Mouse (Mus musculus) hindbrain, embryonic 13.5 days (tissue): ENCODE results near the gene Cntnap2. TPM values are rescaled to one million over a fixed set of nuclear protein-coding genes. Genes with fewer than 3 reads are reported as not detected.

Experiments used
- ATAC-seq: fragments of 200-750 bp; cut with Nextera tagmentation; 2 replicates; pipeline ENCODE4 v1.8.0; 2017; ENCODE audit warnings: moderate TSS enrichment; ENCODE audit not compliant: low FRiP score
- H3K27ac ChIP-seq: fragments of 300-500 bp; sonication (generic); 2 replicates; pipeline ENCODE4 v1.5.1; 2015; ENCODE audit warnings: inconsistent platforms, mild to moderate bottlenecking, moderate library complexity
- H3K27me3 ChIP-seq: fragments of 300-500 bp; sonication (generic); 2 replicates; pipeline ENCODE4 v1.6.1; 2015; ENCODE audit warnings: mild to moderate bottlenecking, inconsistent platforms
- H3K36me3 ChIP-seq: fragments of 300-500 bp; sonication (generic); 2 replicates; pipeline ENCODE4 v1.6.1; 2015; ENCODE audit warnings: mild to moderate bottlenecking, inconsistent platforms
- H3K4me1 ChIP-seq: fragments of 300-500 bp; sonication (generic); replicated peaks from 2 replicates; pipeline ENCODE4 v1.6.1; 2015; ENCODE audit warnings: inconsistent platforms
- H3K4me2 ChIP-seq: fragments of 300-500 bp; sonication (generic); 2 replicates; pipeline ENCODE4 v1.6.1; 2015; ENCODE audit warnings: inconsistent platforms, mild to moderate bottlenecking, moderate library complexity
- H3K4me3 ChIP-seq: fragments of 300-500 bp; sonication (generic); 2 replicates; pipeline ENCODE4 v1.5.1; 2015; ENCODE audit warnings: mild to moderate bottlenecking, inconsistent platforms
- H3K9ac ChIP-seq: fragments of 300-500 bp; sonication (generic); 2 replicates; pipeline ENCODE4 v1.6.1; 2015; ENCODE audit warnings: mild to moderate bottlenecking, inconsistent platforms
- H3K9me3 ChIP-seq: fragments of 300-500 bp; sonication (generic); 2 replicates; pipeline ENCODE4 v1.6.1; 2016; ENCODE audit warnings: inconsistent platforms
- WGBS: fragments of 180-500 bp; shearing (Covaris S2); methylation state at CpG from one replicate; pipeline ENCODE4 v1.1.7; 2015; 5-methylcytosine and 5-hydroxymethylcytosine counted together
- polyA plus RNA-seq: library from polyadenylated mRNA; unstranded; fragments of >200 nt; fragmentation: Nextera tagmentation; extraction: Ambion mirVana; gene quantifications from 2 replicates; pipeline ENCODE4 v1.2.1, GENCODE M21; 2015

Gene Cntnap2
- polyA plus RNA-seq, 1 experiment from 2014 or later, result 53.0 TPM

- H3K4me3 ChIP-seq, result no peak overlapping the region
- 81% methylated on average over 2 of the region's 2 CpGs for WGBS
- H3K4me1 ChIP-seq, result no peaks in the 10 kb centered on the region
- H3K9ac ChIP-seq, result no peak overlapping the region
- no peak overlapping the region for H3K27ac ChIP-seq
- no peaks in the 10 kb centered on the region for H3K27me3 ChIP-seq
- no peak overlapping the region for H3K4me2 ChIP-seq
- ATAC-seq, result no peak
- H3K9me3 ChIP-seq, result no peaks in the 10 kb centered on the region
- H3K36me3 ChIP-seq, result no peaks in the 10 kb centered on the region
Observed at GRCm38 (mm10) chr6:46675081-46675480, 1615.9 kb downstream of the Cntnap2 start.

DNA sequence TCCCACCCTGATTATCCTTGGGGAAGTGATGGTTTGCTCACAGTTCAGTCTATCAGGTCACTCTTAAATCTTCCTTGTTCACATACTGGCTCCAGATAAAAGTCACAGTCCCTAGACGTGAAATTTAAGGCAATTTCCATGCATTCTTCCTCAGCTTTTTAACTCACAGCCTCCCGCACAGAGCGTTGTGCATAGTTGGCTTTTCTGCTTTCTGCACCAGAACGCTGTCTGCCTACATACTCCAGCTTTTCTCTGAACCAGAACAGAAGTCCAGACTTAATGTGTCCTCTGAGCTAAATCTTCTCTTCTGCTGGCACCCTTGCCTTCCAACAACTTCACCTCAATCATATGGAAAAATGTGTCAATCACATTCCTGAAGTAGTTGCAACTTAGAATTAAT, 1616.5 kb downstream of the Cntnap2 start:
- Histone ChIP-seq H3K36me3 (no peaks in the 10 kb centered on the region), H3K9me3 (no peaks in the 10 kb centered on the region), H3K27me3 (no peaks in the 10 kb centered on the region), H3K27ac (no peak overlapping the region), H3K4me1 (no peaks in the 10 kb centered on the region), H3K9ac (no peak overlapping the region), H3K4me3 (no peak overlapping the region), H3K4me2 (no peak overlapping the region)
- WGBS, result 88% methylated on average over 4 of the region's 4 CpGs
- ATAC-seq, result no peak

DNA sequence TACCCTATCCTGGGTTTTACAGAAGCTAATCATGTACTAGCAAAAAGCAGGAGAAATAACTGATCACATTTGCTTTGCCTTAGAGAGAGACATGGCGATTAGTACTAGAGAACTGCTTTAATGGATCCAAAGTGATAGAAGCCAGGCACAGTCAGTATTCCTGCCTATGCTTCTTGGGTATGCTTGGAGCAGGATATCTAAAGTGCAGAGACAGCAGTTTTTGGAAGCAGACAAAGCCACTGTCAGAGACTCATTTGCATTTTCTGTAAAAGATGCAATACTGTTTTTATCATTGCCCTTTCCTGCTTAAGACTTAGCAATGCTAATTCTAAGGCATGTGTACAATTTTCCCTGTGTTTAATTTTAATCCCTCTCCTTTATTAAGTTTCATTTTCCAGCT, 1637.0 kb downstream of the Cntnap2 start:
- 0 out of 2 replicates have a peak, but pooled peaks cover 2% of the 10 kb centered on the region for H3K4me1 ChIP-seq
- 75% methylated on average over 1 of the region's 1 CpGs for WGBS
- no peaks in the 10 kb centered on the region for H3K36me3 ChIP-seq
- no peak overlapping the region for H3K9ac ChIP-seq
- no peaks in the 10 kb centered on the region for H3K9me3 ChIP-seq
- H3K4me3 ChIP-seq, result no peak overlapping the region
- H3K27me3 ChIP-seq, result no peaks in the 10 kb centered on the region
- no peak overlapping the region for H3K4me2 ChIP-seq
- no peak for ATAC-seq
- no peak overlapping the region for H3K27ac ChIP-seq

DNA sequence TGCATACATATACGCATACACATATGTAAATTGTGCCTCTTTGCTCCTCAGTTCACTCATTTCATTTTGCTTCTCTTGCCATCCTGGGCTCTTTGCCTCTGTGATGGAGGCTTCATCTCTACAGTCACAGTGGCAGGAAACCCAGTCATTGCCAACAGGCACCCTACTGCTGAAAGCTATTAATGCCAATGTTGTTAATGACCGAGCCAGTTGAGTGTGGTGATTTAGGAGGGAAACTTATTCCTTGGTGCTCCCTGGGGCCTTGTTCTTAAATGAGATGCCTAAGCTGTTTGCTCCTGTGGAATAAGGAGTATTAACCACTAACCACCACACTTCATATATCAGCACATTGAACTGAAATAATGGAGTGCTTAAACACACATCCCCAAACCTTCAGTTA, 1640.2 kb downstream of the Cntnap2 start:
- Histone ChIP-seq H3K9me3 (no peaks in the 10 kb centered on the region), H3K9ac (no peak overlapping the region), H3K4me2 (no peak overlapping the region), H3K27ac (no peak overlapping the region), H3K4me1 (0 out of 2 replicates have a peak, but pooled peaks cover 2% of the 10 kb centered on the region), H3K36me3 (no peaks in the 10 kb centered on the region), H3K27me3 (no peaks in the 10 kb centered on the region), H3K4me3 (no peak overlapping the region)
- peak; percentile 52; the same call in 1 of the 2 replicates for ATAC-seq
- WGBS, result 69% methylated on average over 2 of the region's 2 CpGs

- ATAC-seq, result peak; percentile 68; the same call in 1 of the 2 replicates
- WGBS, result 59% methylated on average over 7 of the region's 7 CpGs
Observed at GRCm38 (mm10) chr6:46704293-46705170, 1645.4 kb downstream of the Cntnap2 start.

GRCm38 (mm10) chr6:46705926-46706325, 1646.8 kb downstream of the Cntnap2 start:
- Histone ChIP-seq H3K36me3 (no peaks in the 10 kb centered on the region), H3K4me3 (no peak overlapping the region), H3K27ac (no peak overlapping the region), H3K27me3 (no peaks in the 10 kb centered on the region), H3K9ac (no peak overlapping the region), H3K4me2 (no peak overlapping the region), H3K9me3 (no peaks in the 10 kb centered on the region), H3K4me1 (no peaks in the 10 kb centered on the region)
- 91% methylated on average over 3 of the region's 3 CpGs for WGBS
- ATAC-seq, result no peak

More at GRCm38 (mm10) chr6:46704293-46705170, 1645.4 kb downstream of the Cntnap2 start:
- Histone ChIP-seq H3K4me1 (no peaks in the 10 kb centered on the region), H3K27ac (no peak overlapping the region), H3K36me3 (no peaks in the 10 kb centered on the region), H3K27me3 (no peaks in the 10 kb centered on the region), H3K4me2 (no peak overlapping the region), H3K4me3 (no peak overlapping the region), H3K9me3 (no peaks in the 10 kb centered on the region), H3K9ac (no peak overlapping the region)

GRCm38 (mm10) chr6:46716576-46716975, 1657.4 kb downstream of the Cntnap2 start:
- H3K36me3 ChIP-seq, result no peaks in the 10 kb centered on the region
- WGBS, result 85% methylated on average over 2 of the region's 2 CpGs
- ATAC-seq, result no peak
- H3K4me3 ChIP-seq, result no peak overlapping the region
- H3K4me2 ChIP-seq, result no peak overlapping the region
- no peak overlapping the region for H3K27ac ChIP-seq
- H3K4me1 ChIP-seq, result no peaks in the 10 kb centered on the region
- no peaks in the 10 kb centered on the region for H3K27me3 ChIP-seq
- H3K9me3 ChIP-seq, result no peaks in the 10 kb centered on the region
- H3K9ac ChIP-seq, result no peak overlapping the region

DNA sequence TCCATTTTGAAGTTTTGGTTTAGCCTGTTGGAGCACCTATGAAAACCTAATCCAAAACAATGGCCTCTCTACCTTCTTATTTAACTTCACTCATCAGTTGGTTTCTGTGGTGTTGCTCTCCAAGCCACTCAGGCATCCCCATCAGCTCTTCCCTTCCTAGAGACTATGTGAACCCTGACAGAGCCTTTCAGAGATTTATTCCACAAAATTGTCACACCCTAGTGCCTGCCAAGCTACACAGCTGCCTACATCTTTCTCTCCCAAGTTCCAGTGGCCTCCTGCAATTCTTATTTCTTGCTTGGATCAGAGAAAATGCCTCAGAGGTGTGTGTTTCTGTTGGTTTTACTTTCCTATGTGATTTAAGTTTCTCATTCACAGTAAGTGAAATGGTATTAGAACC, 1674.6 kb downstream of the Cntnap2 start:
- Histone ChIP-seq H3K9me3 (no peaks in the 10 kb centered on the region), H3K27me3 (no peaks in the 10 kb centered on the region), H3K4me1 (no peaks in the 10 kb centered on the region), H3K27ac (no peak overlapping the region), H3K4me2 (no peak overlapping the region), H3K36me3 (no peaks in the 10 kb centered on the region), H3K4me3 (no peak overlapping the region), H3K9ac (no peak overlapping the region)
- no peak for ATAC-seq

DNA sequence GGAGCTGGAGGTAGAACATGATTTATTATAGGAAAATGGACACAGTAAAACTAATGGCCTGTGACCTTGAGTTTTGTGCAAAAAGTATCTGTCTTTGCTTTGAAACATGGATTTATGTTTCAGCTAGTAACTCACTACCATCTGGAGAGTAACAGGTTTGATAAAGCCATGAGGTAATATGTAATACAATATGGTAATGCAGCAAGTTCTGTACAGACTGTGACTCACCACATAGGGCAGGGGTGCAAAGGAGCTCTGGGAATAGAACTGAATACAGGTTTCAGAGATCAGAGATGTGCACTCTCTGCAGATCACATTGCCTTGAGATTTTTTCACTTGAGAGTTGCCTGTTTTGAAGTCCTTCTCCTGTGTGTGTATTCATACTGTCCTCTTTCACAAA, 1689.3 kb downstream of the Cntnap2 start:
- Histone ChIP-seq H3K9me3 (no peaks in the 10 kb centered on the region), H3K27me3 (no peaks in the 10 kb centered on the region), H3K4me3 (no peak overlapping the region), H3K4me1 (no peaks in the 10 kb centered on the region), H3K27ac (no peak overlapping the region), H3K36me3 (no peaks in the 10 kb centered on the region), H3K9ac (no peak overlapping the region), H3K4me2 (no peak overlapping the region)
- ATAC-seq, result no peak

- Histone ChIP-seq H3K27me3 (no peaks in the 10 kb centered on the region), H3K27ac (no peak overlapping the region), H3K9me3 (no peaks in the 10 kb centered on the region), H3K4me3 (no peak overlapping the region), H3K4me1 (0 out of 2 replicates have a peak, but pooled peaks cover 5% of the 10 kb centered on the region), H3K36me3 (no peaks in the 10 kb centered on the region), H3K9ac (no peak overlapping the region), H3K4me2 (no peak overlapping the region)
- ATAC-seq, result peak; percentile 46
- 23% methylated on average over 3 of the region's 3 CpGs for WGBS
Observed at GRCm38 (mm10) chr6:46763481-46763880, 1704.3 kb downstream of the Cntnap2 start.

DNA sequence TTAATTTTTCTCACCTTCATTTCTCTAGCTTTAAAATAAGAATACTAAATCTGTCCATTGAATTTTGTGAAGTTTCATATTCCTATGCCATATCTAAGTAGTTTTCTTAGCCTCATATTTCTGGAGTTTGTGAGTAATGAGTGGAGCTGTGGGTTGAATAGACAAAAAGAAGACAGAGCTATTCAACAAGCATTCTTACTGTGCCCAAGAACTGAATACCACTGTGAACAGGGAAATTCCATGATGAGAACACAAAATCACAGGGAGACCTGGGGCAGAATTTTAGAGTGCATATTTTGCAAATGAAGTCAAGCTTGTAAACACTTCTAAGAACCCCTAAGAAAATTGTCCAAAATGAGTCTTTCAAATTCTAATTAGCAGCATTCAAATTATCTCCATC, 1715.4 kb downstream of the Cntnap2 start:
- ATAC-seq, result no peak
- Histone ChIP-seq H3K4me3 (no peak overlapping the region), H3K27me3 (no peaks in the 10 kb centered on the region), H3K27ac (no peak overlapping the region), H3K9me3 (no peaks in the 10 kb centered on the region), H3K4me1 (no peaks in the 10 kb centered on the region), H3K36me3 (no peaks in the 10 kb centered on the region), H3K9ac (no peak overlapping the region), H3K4me2 (no peak overlapping the region)

- no peaks in the 10 kb centered on the region for H3K9me3 ChIP-seq
- no peaks in the 10 kb centered on the region for H3K36me3 ChIP-seq
- WGBS, result 85% methylated on average over 4 of the region's 4 CpGs
- no peaks in the 10 kb centered on the region for H3K27me3 ChIP-seq
- H3K4me3 ChIP-seq, result no peak overlapping the region
- H3K27ac ChIP-seq, result no peak overlapping the region
- H3K9ac ChIP-seq, result no peak overlapping the region
- no peaks in the 10 kb centered on the region for H3K4me1 ChIP-seq
- no peak overlapping the region for H3K4me2 ChIP-seq
- ATAC-seq, result no peak
Observed at GRCm38 (mm10) chr6:46802264-46803110, 1743.3 kb downstream of the Cntnap2 start.
